Mouse (Mus musculus) liver, postnatal 0 days (tissue): ENCODE results near the gene Plcb2. TPM values are rescaled to one million over a fixed set of nuclear protein-coding genes. Genes with fewer than 3 reads are reported as not detected.

ENCODE experiments used
- ATAC-seq: fragments of 200-750 bp; cut with Nextera tagmentation; 2 replicates; pipeline ENCODE4 v1.8.0; 2017; ENCODE audit warnings: mild to moderate bottlenecking, moderate library complexity
- DNase-seq: peaks from one replicate; pipeline ENCODE4 v3.0.0-alpha.2; 2016
- H3K27ac ChIP-seq: fragments of 300-500 bp; sonication (generic); 2 replicates; pipeline ENCODE4 v1.5.1; 2014; ENCODE audit warnings: antibody characterized with exemption, moderate library complexity, mild to moderate bottlenecking, low read depth
- H3K27me3 ChIP-seq: fragments of 300-500 bp; sonication (generic); 2 replicates; pipeline ENCODE4 v1.6.1; 2014; ENCODE audit warnings: low read length, control low read depth, mixed read lengths; ENCODE audit not compliant: insufficient read depth
- H3K36me3 ChIP-seq: fragments of 300-500 bp; sonication (generic); replicated peaks from 2 replicates; pipeline ENCODE4 v1.6.1; 2014; ENCODE audit warnings: mild to moderate bottlenecking, control low read depth, low read length, moderate library complexity, mixed read lengths; ENCODE audit not compliant: insufficient read depth
- H3K4me1 ChIP-seq: fragments of 300-500 bp; sonication (generic); 2 replicates; pipeline ENCODE4 v1.6.1; 2014; ENCODE audit warnings: antibody characterized with exemption, mild to moderate bottlenecking, control low read depth; ENCODE audit not compliant: insufficient read depth
- H3K4me2 ChIP-seq: fragments of 300-500 bp; sonication (generic); 2 replicates; pipeline ENCODE4 v1.6.1; 2014; ENCODE audit warnings: low read depth, mild to moderate bottlenecking, low read length, moderate library complexity, mixed read lengths
- H3K4me3 ChIP-seq: fragments of 300-500 bp; sonication (generic); 2 replicates; pipeline ENCODE4 v1.5.1; 2014; ENCODE audit warnings: low read depth, low read length
- H3K9ac ChIP-seq: fragments of 300-500 bp; sonication (generic); replicated peaks from 2 replicates; pipeline ENCODE4 v1.6.1; 2014; ENCODE audit warnings: mild to moderate bottlenecking, moderate library complexity
- H3K9me3 ChIP-seq: fragments of 300-500 bp; sonication (generic); 2 replicates; pipeline ENCODE4 v1.6.1; 2016; ENCODE audit warnings: mild to moderate bottlenecking, control low read depth, low read length, mixed read lengths
- CTCF ChIP-seq: sonication (generic); IDR thresholded peaks from 2 replicates; pipeline ENCODE4 v1.5.1; 2016; ENCODE audit warnings: antibody characterized with exemption, low read depth
- EP300 ChIP-seq: IDR thresholded peaks from 2 replicates; pipeline ENCODE4 v1.6.1; 2016; ENCODE audit warnings: antibody characterized with exemption, low read depth, mild to moderate bottlenecking
- WGBS: fragments of 180-500 bp; shearing (Covaris S2); extraction: QIAGEN DNeasy Blood & Tissue Kit; methylation state at CpG from one replicate; pipeline ENCODE4 v1.1.7; 2014; ENCODE audit not compliant: insufficient replicate concordance; 5-methylcytosine and 5-hydroxymethylcytosine counted together
- polyA plus RNA-seq: library from polyadenylated mRNA; unstranded; fragments of >200 nt; fragmentation: Nextera tagmentation; extraction: Ambion mirVana; gene quantifications from 2 replicates; pipeline ENCODE4 v1.2.1, GENCODE M21; 2015

Gene Plcb2
- polyA plus RNA-seq, 1 experiment from 2014 or later, result 1.9 TPM

DNA sequence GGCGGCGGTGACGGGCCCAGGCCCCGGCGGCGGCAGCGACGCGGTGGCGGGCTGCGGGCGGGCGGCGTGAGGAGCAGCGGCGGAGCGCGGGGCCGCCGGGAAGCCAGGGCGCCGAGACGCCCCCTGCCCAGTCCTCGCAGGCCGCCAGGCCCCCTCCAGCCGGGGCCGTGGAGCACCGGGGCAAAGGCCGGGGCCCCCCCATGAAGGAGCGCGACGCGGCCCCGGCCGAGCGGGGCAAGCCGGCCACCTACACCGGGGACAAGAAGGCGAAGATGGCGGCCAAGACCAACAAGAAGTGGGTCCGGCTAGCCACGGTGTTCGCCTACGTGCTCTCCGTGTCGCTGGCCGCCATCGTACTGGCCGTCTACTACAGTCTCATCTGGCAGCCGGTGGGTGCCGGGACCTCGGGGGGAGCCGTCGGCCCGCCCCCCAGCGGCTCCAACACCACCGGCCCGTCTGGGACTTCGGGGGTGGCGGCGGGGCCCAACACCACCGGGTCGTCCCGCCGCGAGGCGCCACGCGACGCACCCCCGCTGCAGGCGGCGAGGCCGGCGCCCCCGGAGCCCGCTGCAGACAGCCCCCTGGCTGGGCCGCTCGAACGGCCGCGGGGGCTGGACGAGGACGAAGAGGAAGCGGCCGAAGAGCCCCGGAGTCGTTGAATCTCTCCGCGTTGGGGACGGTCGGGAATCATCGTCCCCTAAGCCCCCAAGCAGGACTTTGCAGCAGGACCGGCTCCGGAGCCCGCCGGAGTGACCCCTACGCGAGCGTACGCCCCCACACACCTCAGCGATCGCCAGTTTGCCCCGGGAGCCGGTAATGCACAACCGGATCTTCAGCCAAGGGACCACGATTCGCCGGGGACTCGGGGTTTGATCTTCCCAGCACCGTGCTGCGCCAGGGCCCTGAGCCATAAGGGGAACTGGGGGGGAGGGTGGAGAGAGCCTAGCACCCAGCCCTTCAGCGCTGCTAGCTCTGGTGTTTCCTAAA, 18.0 kb upstream of the Plcb2 start:
- Histone ChIP-seq H3K4me2 (peak overlapping the region; percentile 100), H3K4me3 (peak overlapping the region; percentile 87), H3K27ac (peak overlapping the region; percentile 78), H3K4me1 (peaks cover 26% of the 10 kb centered on the region), H3K9ac (peak overlapping the region; percentile 93), H3K9me3 (no peaks in the 10 kb centered on the region), H3K27me3 (peaks cover 6% of the 10 kb centered on the region), H3K36me3 (peaks cover 12% of the 10 kb centered on the region)
- DNase-seq (peak; percentile 59), ATAC-seq (peak; percentile 66)
- TF ChIP-seq EP300, result no peak
- TF ChIP-seq CTCF, result no peak
- WGBS, result under 1% methylated on average over 103 of the region's 113 CpGs

GRCm38 (mm10) chr2:118745232-118745884, 17.1 kb upstream of the Plcb2 start, which contains the start of gene Inafm2:
Inafm2 (plus strand) TSS chr2:118745758.
- peak within 1 kb of the TSS; percentile 87 for H3K4me3 ChIP-seq
- DNase-seq, result peak; percentile 90
- H3K27ac ChIP-seq, result peak within 1 kb of the TSS; percentile 78
- ATAC-seq, result peak; percentile 91
- peak within 1 kb of the TSS; percentile 100 for H3K4me2 ChIP-seq
- H3K9ac ChIP-seq, result peak within 1 kb of the TSS; percentile 93
- TF ChIP-seq EP300 (no peak), CTCF (0 out of 2 replicates have a peak, but pooled peaks have one; percentile 4)
- H3K27me3 ChIP-seq, result peaks cover 6% of the 10 kb centered on the region
- H3K9me3 ChIP-seq, result no peaks in the 10 kb centered on the region
- H3K36me3 ChIP-seq, result peaks cover 10% of the 10 kb centered on the region
- 1% methylated on average over 46 of the region's 57 CpGs for WGBS
- H3K4me1 ChIP-seq, result peaks cover 22% of the 10 kb centered on the region

GRCm38 (mm10) chr2:118744621-118745020, 16.4 kb upstream of the Plcb2 start:
- WGBS, result 14% methylated on average over 7 of the region's 7 CpGs
- Histone ChIP-seq H3K27ac (no peak overlapping the region), H3K4me2 (peak overlapping the region; percentile 100), H3K27me3 (peaks cover 6% of the 10 kb centered on the region), H3K4me3 (peak overlapping the region; percentile 87; the same call in 1 of the 2 replicates), H3K9me3 (no peaks in the 10 kb centered on the region), H3K4me1 (peaks cover 20% of the 10 kb centered on the region), H3K36me3 (peaks cover 7% of the 10 kb centered on the region; the same call in 1 of the 2 replicates), H3K9ac (no peak overlapping the region)
- TF ChIP-seq EP300 (no peak), CTCF (no peak)
- ATAC-seq (no peak), DNase-seq (no peak)

GRCm38 (mm10) chr2:118743261-118743943, 15.2 kb upstream of the Plcb2 start:
- peaks cover 6% of the 10 kb centered on the region for H3K27me3 ChIP-seq
- no peak overlapping the region for H3K27ac ChIP-seq
- WGBS, result 23% methylated on average over 8 of the region's 8 CpGs
- no peaks in the 10 kb centered on the region for H3K9me3 ChIP-seq
- ATAC-seq, result no peak
- TF ChIP-seq CTCF (peak; percentile 94), EP300 (no peak)
- H3K4me3 ChIP-seq, result no peak overlapping the region
- no peak overlapping the region for H3K9ac ChIP-seq
- no peak overlapping the region for H3K4me2 ChIP-seq
- peaks cover 20% of the 10 kb centered on the region for H3K4me1 ChIP-seq
- H3K36me3 ChIP-seq, result no peaks in the 10 kb centered on the region; the same call in 1 of the 2 replicates
- DNase-seq, result no peak

DNA sequence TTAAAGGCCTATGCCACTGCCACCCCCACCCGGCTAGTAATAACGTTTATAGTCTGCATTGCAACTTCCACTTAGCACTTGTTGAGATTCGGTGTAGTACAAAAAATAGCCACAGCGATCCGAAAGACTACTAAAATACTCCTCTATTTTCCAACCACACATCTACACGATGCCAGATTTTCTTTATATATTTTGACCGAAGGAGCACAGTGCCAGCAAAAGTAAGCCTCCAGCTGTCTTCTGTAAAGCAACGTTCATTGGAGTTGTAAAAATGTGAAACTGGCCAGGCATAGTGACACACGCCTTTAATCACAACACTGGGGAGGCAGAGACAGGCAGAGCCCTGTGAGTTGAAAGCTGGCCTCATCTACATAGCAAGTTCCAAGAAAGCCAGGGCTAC, 12.9 kb upstream of the Plcb2 start:
- no peak for TF ChIP-seq EP300
- no peak for TF ChIP-seq CTCF
- H3K4me2 ChIP-seq, result no peak overlapping the region
- ATAC-seq (no peak), DNase-seq (no peak)
- no peaks in the 10 kb centered on the region for H3K9me3 ChIP-seq
- no peaks in the 10 kb centered on the region for H3K36me3 ChIP-seq
- H3K27me3 ChIP-seq, result peaks cover 6% of the 10 kb centered on the region
- H3K27ac ChIP-seq, result no peak overlapping the region
- peaks cover 10% of the 10 kb centered on the region for H3K4me1 ChIP-seq
- no peak overlapping the region for H3K4me3 ChIP-seq
- no peak overlapping the region for H3K9ac ChIP-seq
- 65% methylated on average over 9 of the region's 9 CpGs for WGBS
